Mouse (Mus musculus) heart, postnatal 0 days (tissue): ENCODE measurements around the gene Tbx10. TPM values are rescaled to one million over a fixed set of nuclear protein-coding genes. Genes with fewer than 3 reads are reported as not detected.
A peak's percentile ranks its signal among the peaks of the same experiment; 100 is the strongest.
"Not testable (repeated sequence)": the region's sequence is repeated elsewhere in the genome, so short reads cannot be mapped to it uniquely, and the experiment has no call there.

Source experiments
- ATAC-seq: fragments of 200-750 bp; cut with Nextera tagmentation; 2 replicates; pipeline ENCODE4 v1.8.0; 2017; ENCODE audit warnings: low read depth, moderate number of reproducible peaks, moderate library complexity; ENCODE audit not compliant: insufficient read depth
- DNase-seq: peaks from one replicate; pipeline ENCODE4 v3.0.0-alpha.2; 2016; ENCODE audit warnings: low spot score
- H3K27ac ChIP-seq: fragments of 300-500 bp; sonication (generic); 2 replicates; pipeline ENCODE4 v1.5.1; 2014; ENCODE audit warnings: low read depth, mild to moderate bottlenecking
- H3K27me3 ChIP-seq: fragments of 300-500 bp; sonication (generic); 2 replicates; pipeline ENCODE4 v1.6.1; 2014; ENCODE audit warnings: low read length, mixed read lengths; ENCODE audit not compliant: control insufficient read depth, insufficient read depth
- H3K36me3 ChIP-seq: fragments of 300-500 bp; sonication (generic); replicated peaks from 2 replicates; pipeline ENCODE4 v1.6.1; 2014; ENCODE audit warnings: low read length, mixed read lengths; ENCODE audit not compliant: control insufficient read depth, insufficient read depth
- H3K4me1 ChIP-seq: fragments of 300-500 bp; sonication (generic); 2 replicates; pipeline ENCODE4 v1.6.1; 2014; ENCODE audit warnings: antibody characterized with exemption; ENCODE audit not compliant: control insufficient read depth, insufficient read depth
- H3K4me2 ChIP-seq: fragments of 300-500 bp; sonication (generic); 2 replicates; pipeline ENCODE4 v1.6.1; 2014; ENCODE audit warnings: low read depth, mild to moderate bottlenecking, low read length, moderate library complexity
- H3K4me3 ChIP-seq: fragments of 300-500 bp; sonication (generic); 2 replicates; pipeline ENCODE4 v1.5.1; 2014; ENCODE audit warnings: low read depth, low read length
- H3K9ac ChIP-seq: fragments of 300-500 bp; sonication (generic); replicated peaks from 2 replicates; pipeline ENCODE4 v1.6.1; 2014; ENCODE audit warnings: low read depth, low read length, mixed read lengths
- H3K9me3 ChIP-seq: fragments of 300-500 bp; sonication (generic); replicated peaks from 2 replicates; pipeline ENCODE4 v1.6.1; 2016; ENCODE audit warnings: low read length; ENCODE audit not compliant: control insufficient read depth
- CTCF ChIP-seq: IDR thresholded peaks from 2 replicates; pipeline ENCODE4 v1.5.1; 2016; ENCODE audit warnings: antibody characterized with exemption, control low read depth, low read depth
- EP300 ChIP-seq: IDR thresholded peaks from 2 replicates; pipeline ENCODE4 v1.6.1; 2016; ENCODE audit warnings: antibody characterized with exemption, low read depth
- WGBS: fragments of 180-500 bp; shearing (Covaris S2); extraction: QIAGEN DNeasy Blood & Tissue Kit; methylation state at CpG from one replicate; pipeline ENCODE4 v1.1.7; 2014; 5-methylcytosine and 5-hydroxymethylcytosine counted together
- polyA plus RNA-seq: library from polyadenylated mRNA; unstranded; fragments of >200 nt; fragmentation: Nextera tagmentation; extraction: Ambion mirVana; gene quantifications from 2 replicates; pipeline ENCODE4 v1.2.1, GENCODE M21; 2015
- total RNA-seq: library from RNA; depleted of rRNA; stranded (reverse); fragments of >200 nt; gene quantifications from 2 replicates; pipeline ENCODE4 v1.2.3, GENCODE M21; 2014; ENCODE audit warnings: low replicate concordance

Gene Tbx10
- total and polyA plus RNA-seq, 2 experiments from 2014 or later = not detected

DNA sequence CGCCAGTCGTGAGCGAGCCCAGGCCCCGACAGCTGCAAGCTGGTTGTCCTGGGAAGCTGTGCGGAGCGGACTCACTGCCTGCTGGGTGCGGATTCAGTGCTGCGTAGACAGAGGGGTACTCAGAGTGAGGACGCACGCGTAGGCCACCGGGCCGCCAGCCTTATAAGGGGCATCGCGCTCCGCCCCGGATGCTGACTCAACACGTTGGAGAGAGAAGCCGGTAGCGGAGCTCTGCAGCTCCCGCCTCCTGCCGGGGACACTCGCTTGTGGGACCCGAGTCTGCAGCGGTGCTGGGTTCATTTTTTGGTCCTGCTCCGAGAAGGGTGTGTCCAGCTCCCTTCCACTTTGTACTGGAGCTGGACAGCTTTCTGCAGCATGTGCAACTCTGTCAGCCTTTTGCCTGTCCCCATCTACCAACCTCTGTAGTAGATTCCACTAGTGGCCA lies 45.3 kb downstream of the Tbx10 start, which contains the start of gene Gstp1:
Gene Gstp1, minus strand, starts transcription at position 198 of the 445 bp plus-strand sequence.
- H3K4me1 ChIP-seq = peaks cover 8% of the 10 kb centered on the region
- H3K4me3 ChIP-seq = peak within 1 kb of the TSS; percentile 63
- ATAC-seq = peak; percentile 90
- H3K4me2 ChIP-seq = peak within 1 kb of the TSS; percentile 84
- DNase-seq = peak; percentile 88
- H3K9ac ChIP-seq = peak within 1 kb of the TSS; percentile 71
- H3K27ac ChIP-seq = peak within 1 kb of the TSS; percentile 58
- H3K36me3 ChIP-seq = 0 out of 2 replicates have a peak, but pooled peaks cover 6% of the 10 kb centered on the region
- no peaks in the 10 kb centered on the region for H3K9me3 ChIP-seq
- no peaks in the 10 kb centered on the region for H3K27me3 ChIP-seq
- WGBS = under 1% methylated on average over 26 of the region's 26 CpGs
- TF ChIP-seq EP300 (no peak), CTCF (peak; percentile 24)

GRCm38 (mm10) chr19:4040941-4041340 lies 48.4 kb downstream of the Tbx10 start:
- WGBS = 82% methylated on average over 5 of the region's 5 CpGs
- H3K4me2 ChIP-seq = not testable (repeated sequence)

GRCm38 (mm10) chr19:4041500-4041899 lies 48.9 kb downstream of the Tbx10 start:
- 95% methylated on average over 3 of the region's 4 CpGs for WGBS
- not testable (repeated sequence) for ATAC-seq, H3K4me3 ChIP-seq, H3K27ac ChIP-seq, H3K9me3 ChIP-seq, H3K27me3 ChIP-seq, H3K9ac ChIP-seq, H3K4me1 ChIP-seq, H3K4me2 ChIP-seq, H3K36me3 ChIP-seq, DNase-seq

More at GRCm38 (mm10) chr19:4040941-4041340, 48.4 kb downstream of the Tbx10 start:
- not testable (repeated sequence) for H3K9ac ChIP-seq, H3K27me3 ChIP-seq, H3K4me1 ChIP-seq, H3K36me3 ChIP-seq, H3K27ac ChIP-seq, DNase-seq, H3K4me3 ChIP-seq, H3K9me3 ChIP-seq, ATAC-seq

DNA sequence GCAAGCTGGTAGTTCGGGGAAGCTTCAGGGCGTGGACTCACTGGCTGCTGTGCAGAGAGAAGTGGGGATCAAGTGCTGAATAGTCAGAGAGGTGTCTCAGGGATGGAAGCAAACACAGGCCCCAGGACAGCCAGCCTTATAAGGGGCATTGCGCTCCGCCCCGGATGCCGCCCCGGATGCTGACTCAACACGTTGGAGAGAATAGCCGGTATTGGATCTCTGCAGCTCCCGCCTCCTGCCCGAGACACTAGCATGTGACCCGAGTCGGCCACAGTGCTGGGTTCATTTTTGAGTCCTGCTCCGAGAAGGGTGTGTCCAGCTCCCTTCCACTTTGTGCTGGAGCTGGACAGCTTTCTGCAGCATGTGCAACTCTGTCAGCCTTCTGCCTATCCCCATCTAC lies 49.6 kb downstream of the Tbx10 start:
- Histone ChIP-seq H3K4me3 (no peak overlapping the region), H3K9me3 (no peaks in the 10 kb centered on the region), H3K4me2 (no peak overlapping the region), H3K27me3 (no peaks in the 10 kb centered on the region), H3K27ac (no peak overlapping the region), H3K9ac (no peak overlapping the region), H3K36me3 (no peaks in the 10 kb centered on the region), H3K4me1 (peaks cover 8% of the 10 kb centered on the region)
- ATAC-seq (no peak), DNase-seq (no peak)
- TF ChIP-seq EP300 (no peak), CTCF (no peak)
- WGBS = 54% methylated on average over 14 of the region's 14 CpGs

DNA sequence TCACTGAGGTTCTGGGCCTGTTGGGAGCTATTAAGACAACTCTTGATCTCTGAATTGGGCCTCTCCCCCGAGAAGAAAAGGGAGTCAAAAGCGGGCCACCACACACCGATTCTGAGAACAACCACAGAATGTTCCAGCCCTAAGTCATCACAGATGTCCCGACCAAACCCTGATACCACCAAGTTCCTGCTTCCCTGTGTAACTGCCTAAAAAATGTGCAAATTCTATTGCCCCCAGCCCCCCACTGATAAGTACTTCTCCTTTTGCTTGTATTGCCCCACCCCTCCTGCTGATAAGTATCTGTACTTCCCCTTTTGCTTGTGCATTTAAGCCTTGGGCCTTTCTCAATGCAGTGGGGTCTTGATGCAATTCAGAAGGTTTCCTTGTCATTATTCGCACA lies 51.6 kb downstream of the Tbx10 start:
- not testable (repeated sequence) for H3K4me3 ChIP-seq, H3K4me2 ChIP-seq, H3K27ac ChIP-seq, H3K9me3 ChIP-seq, ATAC-seq, DNase-seq, H3K9ac ChIP-seq, H3K27me3 ChIP-seq, H3K36me3 ChIP-seq, H3K4me1 ChIP-seq
- WGBS = 82% methylated on average over 5 of the region's 5 CpGs
